Mouse (Mus musculus) cerebellum, adult 2 months (tissue): Measurements from ENCODE around the gene Myo1a.

Source experiments
- CTCF ChIP-seq: fragments of 200-500 bp; IDR thresholded peaks from 2 replicates; pipeline ENCODE4 v1.5.1; 2011; ENCODE audit warnings: low read depth, mild to moderate bottlenecking, control low read depth, low read length, moderate library complexity, borderline replicate concordance; ENCODE audit not compliant: insufficient read depth
- POLR2A ChIP-seq: fragments of 200-500 bp; IDR thresholded peaks from 2 replicates; pipeline ENCODE4 v1.6.1; 2011; ENCODE audit warnings: low read length, control low read depth, borderline replicate concordance; ENCODE audit not compliant: insufficient read depth

DNA sequence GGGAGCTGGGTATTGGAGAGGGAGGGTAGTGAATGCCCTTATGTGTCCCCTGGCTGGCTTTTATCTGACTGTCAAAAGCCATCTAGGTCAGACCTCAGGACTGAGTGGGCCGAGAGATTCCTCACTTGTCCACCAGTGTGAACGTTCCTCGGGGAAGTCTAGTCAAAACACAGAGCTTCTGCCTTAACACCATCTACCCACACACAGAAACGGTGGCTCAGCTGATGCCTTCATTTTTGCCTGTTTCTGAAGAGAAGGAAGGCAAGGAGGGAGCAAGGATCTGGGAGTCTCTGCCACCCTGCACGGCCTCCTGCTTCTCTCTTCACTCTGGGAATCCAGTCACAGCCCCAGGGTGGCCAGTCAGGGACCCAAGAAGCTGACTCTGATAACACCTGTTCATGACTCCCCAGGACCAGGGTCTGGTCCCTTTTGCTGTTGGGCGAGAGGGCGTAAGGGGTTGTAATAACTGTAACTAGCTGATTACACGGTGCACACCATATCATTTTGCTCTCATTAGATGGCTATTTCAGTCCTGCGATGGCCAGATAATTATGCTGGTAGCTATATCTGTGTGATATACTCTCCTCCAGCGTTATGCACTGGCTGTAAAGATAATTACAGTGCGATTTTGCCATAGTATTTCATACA is 25.4 kb downstream of the Myo1a start:
- TF ChIP-seq CTCF (no peak), POLR2A (no peak)
